Mouse (Mus musculus): ENCODE measurements around the gene Tmigd1. TPM values are rescaled to one million over a fixed set of nuclear protein-coding genes. Genes with fewer than 3 reads are reported as not detected.

Tmigd1 gene
- total RNA-seq, 2 experiments from 2014 or later = not detected

Other genes starting within 250 kb of the Tmigd1 start
- gene Bhlha9, start 229.7 kb upstream of the Tmigd1 start, total RNA-seq (2021) = not detected
- 1 to 10 TPM; 1.1 to 2.9 TPM for gene Trarg1, start 222.4 kb upstream of the Tmigd1 start, total RNA-seq (2021)
- gene Gosr1, start 138.6 kb upstream of the Tmigd1 start, total RNA-seq (2021) = 10 to 100 TPM; 22.7 to 24.5 TPM
- 10 to 100 TPM; 26.2 to 29.0 TPM for gene Cpd, start 55.1 kb upstream of the Tmigd1 start, total RNA-seq (2021)
- 10 to 100 TPM; 24.8 to 29.5 TPM for gene Blmh, start 22.6 kb downstream of the Tmigd1 start, total RNA-seq (2021)
- gene Slc6a4, start 96.4 kb downstream of the Tmigd1 start, total RNA-seq (2021) = under 1 TPM; 0.36 to 0.46 TPM
- gene Nsrp1, start 176.3 kb downstream of the Tmigd1 start, total RNA-seq (2021) = 10 to 100 TPM; 14.3 to 15.0 TPM

Measured in gastrocnemius, adult 18-20 months (tissue).